ENCODE assay signal across 12 mouse cellular contexts in the genomic region with DNA sequence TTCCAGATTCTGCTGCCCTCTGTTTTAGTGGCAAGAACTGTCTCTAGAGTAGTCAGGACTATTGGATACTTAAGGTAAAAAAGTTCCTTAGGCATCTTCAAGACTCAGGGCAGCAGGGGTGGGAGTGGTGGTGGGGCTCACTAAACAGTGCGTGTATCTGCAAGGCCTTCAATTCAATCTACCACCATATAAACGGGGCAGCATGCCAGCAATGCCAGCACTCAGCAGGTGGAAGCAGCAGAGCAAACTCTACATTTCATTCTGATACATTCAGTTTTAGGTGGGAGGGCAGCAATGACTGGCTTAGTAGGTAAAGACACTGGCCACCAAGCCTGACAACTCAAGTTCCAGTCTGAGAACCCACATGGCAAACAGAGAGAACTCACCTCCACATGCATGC.
"Had no signal": no experiment of that assay in that cellular context is flagged by ENCODE, and none has a peak within 500 bp of the region (broad histone marks: within the 10 kb centered on the region; RNA-seq: fewer than 3 reads in every experiment).

No protein-coding gene starts in this region.

- DNase-seq: retina, postnatal 1 day; right cerebral cortex, adult 18-20 months; right cerebral cortex, postnatal 14 days; right cerebral cortex, postnatal 25 days; right cerebral cortex, postnatal 4 days; spleen, adult 18-20 months; thymus, adult 18-20 months; thymus, adult 2 months; thymus, postnatal 14 days; thymus, postnatal 25 days; thymus, postnatal 36 days; thymus, postnatal 4 days had no signal
